In genomic region chr14:47188848-47189634, GRCm38 (mm10) we compare ENCODE assay signal across 8 mouse cellular contexts. TPM values are rescaled to one million over a fixed set of nuclear protein-coding genes. Genes with fewer than 3 reads are reported as not detected.
DNase-seq lines count a peak whose midpoint lies in the region; ATAC-seq and TF ChIP-seq lines count a peak whose summit lies in the region.

TSS of gene Gch1 (minus strand) at chr14:47189413.

- H3K4me3 ChIP-seq in cerebellum, adult 2 months (replicated peaks; ENCODE audit: insufficient read depth, low read depth, low read length) = peak within 1 kb of the TSS; percentile 38
- peak within 1 kb of the TSS; percentile 63 for H3K4me3 ChIP-seq in forebrain, postnatal 0 days (ENCODE audit: low read depth, low read length)
- peak within 1 kb of the TSS; percentile 70 for H3K4me3 ChIP-seq in lung, embryonic 16.5 days (ENCODE audit: low read length)

- peak within 1 kb of the TSS; percentile 50 for H3K9ac ChIP-seq in forebrain, postnatal 0 days
- H3K9ac ChIP-seq in lung, embryonic 16.5 days (ENCODE audit: low read length) = peak within 1 kb of the TSS; percentile 64

- no peaks in the 10 kb centered on the region for H3K36me3 ChIP-seq in forebrain, postnatal 0 days (ENCODE audit: insufficient read depth)
- H3K36me3 ChIP-seq in lung, embryonic 16.5 days (ENCODE audit: control insufficient read depth, insufficient read depth, low read length) = no peaks in the 10 kb centered on the region

- DNase-seq in ES-CJ7 (ENCODE audit: low read depth, low spot score) = peak; percentile 53
- DNase-seq in cerebellum, adult 2 months = peak; percentile 53 to 57
- peak; percentile 71 for DNase-seq in forebrain, postnatal 0 days
- DNase-seq in layer of hippocampus, adult 9-11 months = peak; percentile 56
- DNase-seq in ovary, adult 18-20 months (ENCODE audit: low spot score) = peak; percentile 80
- DNase-seq in thymus, postnatal 0 days (ENCODE audit: low spot score) = peak; percentile 87

- peak; percentile 86 for ATAC-seq in forebrain, postnatal 0 days
- ATAC-seq in hematopoietic stem cell, adult 5-6 weeks (replicated peaks in 1 of 2; ENCODE audit: insufficient read depth in 1 of 2, low FRiP score in 2 of 2, low TSS enrichment in 1 of 2, low read depth in 1 of 2, poor library complexity in 2 of 2, severe bottlenecking in 2 of 2) = peak; percentile 79 to 81
- ATAC-seq in lung, embryonic 16.5 days (ENCODE audit: low read depth) = peak; percentile 91

- no peak for TF ChIP-seq POLR2A in cerebellum, adult 2 months (IDR thresholded peaks at IDR 0.05; ENCODE audit: borderline replicate concordance, insufficient read depth, low read length)

- H3K27me3 ChIP-seq in cerebellum, adult 2 months (ENCODE audit: control insufficient read depth, insufficient read depth, low read length) = no peaks in the 10 kb centered on the region; the same call in 1 of the 2 replicates
- H3K27me3 ChIP-seq in forebrain, postnatal 0 days (ENCODE audit: insufficient read depth, low read length) = peaks cover 18% of the 10 kb centered on the region
- peaks cover 11% of the 10 kb centered on the region for H3K27me3 ChIP-seq in lung, embryonic 16.5 days (ENCODE audit: control insufficient read depth, insufficient read depth, low read depth, low read length)

- TF ChIP-seq CTCF in cerebellum, adult 2 months (IDR thresholded peaks at IDR 0.05; ENCODE audit: borderline replicate concordance, insufficient read depth, low read depth, low read length) = no peak
- TF ChIP-seq CTCF in forebrain, postnatal 0 days (IDR thresholded peaks at IDR 0.05; ENCODE audit: low read depth) = peak; percentile 49

- no peaks in the 10 kb centered on the region for H3K9me3 ChIP-seq in forebrain, postnatal 0 days (ENCODE audit: low read length)
- H3K9me3 ChIP-seq in lung, embryonic 16.5 days (ENCODE audit: control insufficient read depth, low read length) = no peaks in the 10 kb centered on the region

- no peak within 1 kb of the TSS for H3K27ac ChIP-seq in cerebellum, adult 2 months (ENCODE audit: insufficient read depth, low read length)
- H3K27ac ChIP-seq in forebrain, postnatal 0 days (ENCODE audit: low read depth, low read length) = no peak within 1 kb of the TSS
- peak within 1 kb of the TSS; percentile 53; the same call in 1 of the 2 replicates for H3K27ac ChIP-seq in lung, embryonic 16.5 days (ENCODE audit: low read length)

- peak within 1 kb of the TSS; percentile 99 for H3K4me2 ChIP-seq in forebrain, postnatal 0 days (ENCODE audit: low read depth)
- H3K4me2 ChIP-seq in lung, embryonic 16.5 days (ENCODE audit: low read depth, low read length) = peak within 1 kb of the TSS; percentile 85

- H3K4me1 ChIP-seq in cerebellum, adult 2 months (ENCODE audit: control insufficient read depth, insufficient read depth, low read length) = no peaks in the 10 kb centered on the region
- peaks cover 5% of the 10 kb centered on the region for H3K4me1 ChIP-seq in forebrain, postnatal 0 days (ENCODE audit: insufficient read depth)
- peaks cover 9% of the 10 kb centered on the region; the same call in 1 of the 2 replicates for H3K4me1 ChIP-seq in lung, embryonic 16.5 days (replicated peaks; ENCODE audit: control insufficient read depth, insufficient read depth, low read length)

- WGBS in cerebellum, adult 2 months = under 1% methylated on average over 67 of the region's 68 CpGs
- WGBS in forebrain, postnatal 0 days = under 1% methylated on average over 68 of the region's 68 CpGs
- WGBS in lung, embryonic 16.5 days = 0% methylated on average over 68 of the region's 68 CpGs

RNA-seq across cellular contexts. Expression of gene Gch1, which starts in this region (rescaled TPM):
- polyA plus RNA-seq in cerebellum, adult 2 months (2012; rRNA removed) = 2.8 and 2.9 TPM in 2 replicates
- 3.7 and 3.8 TPM in 2 replicates for total RNA-seq in forebrain, postnatal 0 days (2014; rRNA removed)
- 1.5 and 1.7 TPM in 2 replicates for polyA plus RNA-seq in forebrain, postnatal 0 days (2015; fragmentation: Nextera tagmentation; extraction: Ambion mirVana)
- total RNA-seq in hematopoietic stem cell, adult 5-6 weeks (2017) = 6.6 and 9.4 TPM in 2 replicates
- polyA plus RNA-seq in lung, embryonic 16.5 days (2015; fragmentation: Nextera tagmentation; extraction: Ambion mirVana) = 4.6 and 5.6 TPM in 2 replicates
- 16.1 and 16.6 TPM in 2 replicates for polyA plus RNA-seq in thymus, postnatal 0 days (2015; fragmentation: Nextera tagmentation; extraction: Ambion mirVana)
